Mouse (Mus musculus) lung, postnatal 36 days (tissue): ENCODE measurements at regions not wholly inside any gene's neighbourhood (a gene's known extent, or its start where the extent isn't known, plus 50 kb on each side); places are given as distances from the start of the nearest gene placed in this dataset.

Experiments
- DNase-seq: peaks from one replicate; pipeline ENCODE4 v3.0.0; 2022; ENCODE audit warnings: mixed read lengths

- no peak for DNase-seq
These were observed 173.3 kb upstream of the 2610001J05Rik start for GRCm38 (mm10) chr6:14044654-14045053.

DNA sequence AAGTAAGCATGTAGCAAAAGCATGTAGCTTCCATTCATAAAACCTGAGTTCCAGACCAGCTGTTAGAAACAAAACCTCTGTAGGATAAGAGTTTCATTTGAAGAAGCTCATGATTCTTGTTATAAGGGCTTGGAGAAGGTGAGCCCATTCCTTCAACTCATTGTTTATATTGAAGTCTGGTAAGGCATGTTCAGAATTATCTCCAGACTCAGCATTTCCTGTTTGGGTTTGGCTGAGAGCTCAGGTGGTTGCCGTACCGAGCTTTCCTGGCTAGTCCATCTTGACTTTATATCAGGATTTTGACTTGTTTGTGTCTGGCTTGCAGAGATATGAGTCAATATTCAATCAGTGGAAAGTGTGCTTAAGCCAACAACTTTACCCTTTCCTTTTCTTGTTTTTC, 154.6 kb upstream of the 2610001J05Rik start:
- DNase-seq, result no peak

DNA sequence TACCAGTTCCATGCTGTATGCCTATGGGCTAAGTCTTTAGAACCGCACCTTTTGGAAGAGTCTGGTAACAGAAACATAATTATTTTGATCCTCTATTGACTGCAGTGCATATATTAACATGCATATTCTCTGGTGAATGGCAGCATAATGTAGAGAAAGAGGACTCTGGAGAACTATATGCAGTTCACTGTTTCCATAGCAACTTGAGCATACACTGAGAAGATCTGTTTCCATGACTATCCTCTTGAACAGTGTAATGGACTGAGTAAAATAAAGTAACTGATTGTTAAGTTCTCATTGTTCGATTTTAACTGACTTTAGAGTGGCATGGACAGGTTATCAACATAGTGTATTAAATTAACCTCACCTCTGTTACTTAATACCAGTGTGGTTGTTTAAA, 147.6 kb upstream of the 2610001J05Rik start:
- no peak for DNase-seq

DNA sequence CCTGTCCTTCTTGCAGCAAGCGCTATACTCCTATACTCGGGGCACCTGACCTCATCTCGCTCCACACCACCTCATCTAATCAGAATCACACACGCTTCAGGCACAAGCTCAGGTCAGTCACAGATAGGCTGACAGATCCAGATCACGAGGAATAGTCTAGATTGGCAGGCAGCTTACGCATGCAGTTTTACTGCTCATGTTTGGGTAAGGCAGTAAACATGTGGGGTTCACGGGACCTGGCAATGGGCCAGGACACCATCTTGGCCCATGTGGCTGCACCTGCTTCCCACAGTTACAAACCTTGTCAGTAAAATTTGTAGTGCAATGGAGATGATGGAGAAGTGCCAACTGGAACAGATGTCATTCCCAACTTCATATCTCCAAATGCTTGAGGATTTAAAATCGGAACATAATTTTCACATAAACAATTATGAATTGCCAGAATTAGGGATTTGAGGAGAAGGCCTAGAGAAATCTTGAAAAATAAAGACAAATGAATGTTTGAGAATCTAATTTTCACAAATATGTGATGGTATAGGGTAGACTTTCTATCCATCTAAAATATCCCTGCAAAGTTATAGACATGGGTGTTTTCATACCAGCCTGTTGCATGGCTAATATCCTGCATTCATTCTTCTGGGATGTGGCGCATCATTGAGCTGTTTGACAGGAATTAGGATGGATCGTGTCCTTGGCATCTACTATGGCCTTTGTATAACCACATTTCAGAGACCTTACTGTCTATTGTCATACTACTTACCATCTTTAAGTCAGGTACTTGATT, 111.5 kb upstream of the 2610001J05Rik start:
- DNase-seq, result no peak

DNA sequence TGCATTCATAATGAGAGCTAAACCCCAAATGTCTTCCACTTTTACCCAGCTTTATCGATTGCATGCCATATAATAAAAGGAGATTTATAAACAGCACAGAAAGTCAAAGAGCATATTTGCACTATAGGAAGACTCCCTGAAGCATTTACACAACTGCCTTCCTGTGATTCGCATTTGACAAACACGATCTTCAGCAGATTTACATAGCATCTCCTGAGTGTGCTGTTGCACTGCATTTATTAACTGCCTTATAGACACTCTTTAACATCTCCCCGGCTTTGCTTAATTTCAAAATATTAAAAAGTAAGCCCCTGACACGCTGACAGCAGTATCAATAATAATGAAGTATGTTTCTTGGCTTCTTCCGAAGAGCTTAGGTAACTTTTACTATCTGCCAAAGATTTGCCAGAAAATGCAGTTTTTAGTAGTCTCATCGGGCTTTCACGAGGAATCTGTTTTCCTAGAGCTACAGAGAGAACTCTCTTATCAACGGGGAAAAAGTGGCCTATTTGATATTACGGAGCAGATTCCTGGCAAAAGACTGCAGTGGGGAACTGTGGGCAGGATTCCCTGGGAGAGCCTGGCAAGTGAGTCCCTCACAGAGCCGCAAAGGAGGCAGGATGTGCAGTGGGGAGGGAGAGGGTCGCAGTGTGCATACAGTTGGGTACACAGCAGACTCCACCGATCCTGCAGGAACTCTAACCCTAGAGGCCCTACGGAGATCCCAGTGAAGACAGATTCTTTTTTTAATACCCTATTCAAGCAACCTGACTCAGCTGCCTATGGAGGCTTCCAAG, 103.6 kb upstream of the 2610001J05Rik start:
- DNase-seq, result no peak

DNA sequence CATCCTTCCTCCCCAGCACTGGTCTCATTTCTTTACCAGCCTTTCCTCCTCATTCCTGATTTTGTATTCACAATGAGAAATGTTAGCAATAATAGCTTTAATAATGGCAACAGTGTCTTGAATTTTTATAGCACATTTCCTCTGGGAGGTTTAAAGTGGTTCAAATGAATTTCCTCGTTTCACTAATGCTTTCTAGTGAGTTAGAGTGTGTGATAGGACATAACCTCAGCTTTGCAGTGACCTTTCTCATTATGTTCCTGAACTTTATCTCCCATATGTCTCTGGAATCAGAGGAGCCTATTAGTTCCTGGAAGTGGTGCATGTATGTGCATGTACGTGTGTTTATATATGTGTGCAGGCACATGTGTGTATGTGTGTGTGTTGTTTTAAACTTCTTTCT, 93.2 kb upstream of the 2610001J05Rik start:
- DNase-seq, result no peak

- no peak for DNase-seq
These were observed 92.7 kb upstream of the 2610001J05Rik start for GRCm38 (mm10) chr6:13964013-13964412.

DNA sequence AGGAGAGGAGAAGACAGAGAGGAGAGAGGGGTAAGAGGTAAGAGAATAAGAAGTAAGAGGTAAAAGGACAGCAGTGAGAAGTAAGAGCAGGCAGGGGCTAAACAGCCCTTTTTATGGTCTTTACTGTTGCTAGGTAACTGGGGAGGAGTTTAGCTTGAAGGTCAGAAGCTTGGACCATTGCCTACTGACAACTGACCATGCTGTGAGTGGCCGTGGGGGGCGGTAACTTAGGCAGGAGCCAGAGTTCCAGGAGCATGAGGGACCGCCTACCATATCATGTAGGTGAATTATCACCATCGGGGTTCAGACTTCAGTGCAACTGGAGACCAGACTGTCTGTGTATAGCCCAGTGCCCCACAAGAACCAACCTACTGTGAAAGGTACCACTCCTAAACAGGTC, 78.3 kb upstream of the 2610001J05Rik start:
- no peak for DNase-seq

GRCm38 (mm10) chr6:13920809-13921760, 49.8 kb upstream of the 2610001J05Rik start:
- no peak for DNase-seq
